ENCODE assay signal across 26 mouse cellular contexts in genomic region chr1:118440547-118440946, GRCm38 (mm10). TPM values are rescaled to one million over a fixed set of nuclear protein-coding genes. Genes with fewer than 3 reads are reported as not detected.
DNase-seq lines count a peak whose midpoint lies in the region; ATAC-seq and TF ChIP-seq lines count a peak whose summit lies in the region.
"Had no signal": no experiment of that assay in that cellular context is flagged by ENCODE, and none has a peak within 500 bp of the region (broad histone marks: within the 10 kb centered on the region; RNA-seq: fewer than 3 reads in every experiment).

No protein-coding gene starts in this region.

- H3K27ac ChIP-seq in thymus, adult 2 months (ENCODE audit: control insufficient read depth, insufficient read depth, low read length) = peak overlapping the region; percentile 59
- H3K27ac ChIP-seq: embryonic facial prominence, embryonic 12.5 days; embryonic facial prominence, embryonic 15.5 days; forebrain, embryonic 12.5 days; hindbrain, embryonic 10.5 days; hindbrain, embryonic 13.5 days; hindbrain, postnatal 0 days had no signal

- no peak overlapping the region for H3K4me3 ChIP-seq in thymus, adult 2 months (ENCODE audit: control insufficient read depth, insufficient read depth, low read length)
- H3K4me3 ChIP-seq: embryonic facial prominence, embryonic 12.5 days; embryonic facial prominence, embryonic 15.5 days; erythroblast, embryonic 14.5 days; forebrain, embryonic 12.5 days; hindbrain, embryonic 10.5 days; hindbrain, embryonic 13.5 days had no signal

- H3K36me3 ChIP-seq in thymus, adult 2 months (ENCODE audit: control insufficient read depth, insufficient read depth, low read length) = no peaks in the 10 kb centered on the region
- H3K36me3 ChIP-seq: embryonic facial prominence, embryonic 12.5 days; embryonic facial prominence, embryonic 15.5 days; forebrain, embryonic 12.5 days; hindbrain, embryonic 13.5 days had no signal

- 16% methylated on average over 1 of the region's 1 CpGs for WGBS in thymus, adult 2 months

- H3K4me1 ChIP-seq in thymus, adult 2 months (replicated peaks; ENCODE audit: control insufficient read depth, insufficient read depth, low read length) = peaks cover 25% of the 10 kb centered on the region
- H3K4me1 ChIP-seq: hindbrain, embryonic 10.5 days had no signal

- H3K27me3 ChIP-seq in thymus, adult 2 months (ENCODE audit: control insufficient read depth, insufficient read depth, low read length) = no peaks in the 10 kb centered on the region
- H3K27me3 ChIP-seq: CH12.LX; embryonic facial prominence, embryonic 12.5 days; embryonic facial prominence, embryonic 15.5 days; forebrain, embryonic 12.5 days; hindbrain, embryonic 13.5 days; Patski had no signal

- 0 out of 2 replicates have a peak, but pooled peaks have one; percentile 17 for ATAC-seq in megakaryocyte progenitor cell, adult 5-6 weeks (replicated peaks; ENCODE audit: poor library complexity)
- ATAC-seq: forebrain, embryonic 16.5 days; hindbrain, postnatal 0 days; inflammation-experienced regulatory T-cells, adult 6 months; Patski had no signal

- no peak for TF ChIP-seq CTCF in thymus, adult 2 months (IDR thresholded peaks at IDR 0.05; ENCODE audit: borderline replicate concordance, control insufficient read depth, extremely low read depth, insufficient read depth, low read length, poor library complexity)

- DNase-seq in thymus, adult 2 months = no peak
- DNase-seq in thymus, postnatal 25 days = no peak
- peak; percentile 22 for DNase-seq in thymus, postnatal 4 days
- no peak for DNase-seq in thymus, postnatal 10 days (ENCODE audit: low spot score in 2 of 2)
- DNase-seq in gastrocnemius, postnatal 4 days (ENCODE audit: low spot score in 2 of 2) = no peak
- DNase-seq: adrenal gland, postnatal 10 days; adrenal gland, postnatal 36 days; B cell, adult 2 months; cerebellum, adult 18-20 months; cerebellum, adult 9-10 months; cerebellum, postnatal 14 days; gastrocnemius, postnatal 10 days; gastrocnemius, postnatal 36 days; heart, adult 11 months had no signal

- no peak for TF ChIP-seq POLR2A in thymus, adult 2 months (IDR thresholded peaks at IDR 0.05; ENCODE audit: control insufficient read depth, extremely low read depth, insufficient read depth, low read length, poor library complexity)

RNA-seq across cellular contexts. Expression of gene Clasp1, which starts 51.7 kb away (rescaled TPM):
- polyA plus RNA-seq in thymus, adult 2 months (2012; rRNA removed) = 38.4 and 39.6 TPM in 2 replicates
- 45.0 and 56.3 TPM in 2 replicates for total RNA-seq in megakaryocyte progenitor cell, adult 5-6 weeks (2015)
- total RNA-seq in megakaryocyte progenitor cell, adult 5-6 weeks (2017) = 45.9 and 51.3 TPM in 2 replicates
- 100 to 1,000 TPM; 116 to 132 TPM for total RNA-seq in gastrocnemius, postnatal 4 days (2021)
